Mouse (Mus musculus) MEL (cell line): ENCODE results near the gene Homer2. TPM values are rescaled to one million over a fixed set of nuclear protein-coding genes. Genes with fewer than 3 reads are reported as not detected.

Source experiments
- DNase-seq: peaks from one replicate; pipeline ENCODE4 v3.0.0; 2011; ENCODE audit warnings: low read depth, low spot score
- H3K27ac ChIP-seq: 2 replicates; pipeline ENCODE4 v1.5.1; 2012; ENCODE audit warnings: low read depth, mild to moderate bottlenecking, control low read depth, low read length, moderate library complexity; ENCODE audit not compliant: control insufficient read depth
- H3K27me3 ChIP-seq, 2 experiments: fragments of 150-350 bp in 1 of 2; sonication (generic) in 1 of 2; 2 replicates each; pipeline ENCODE4 v1.6.1; 2012; ENCODE audit warnings: low read length in 2 of 2, mild to moderate bottlenecking in 2 of 2, improper control_type of control experiment in 1 of 2, moderate library complexity in 1 of 2; ENCODE audit not compliant: insufficient read depth in 2 of 2, control insufficient read depth in 1 of 2
- H3K36me3 ChIP-seq, 2 experiments: 2 replicates each; pipeline ENCODE4 v1.6.1; 2012 to 2014; ENCODE audit warnings: low read length in 2 of 2, improper control_type of control experiment in 1 of 2, inconsistent platforms in 1 of 2, mild to moderate bottlenecking in 1 of 2; ENCODE audit not compliant: insufficient read depth in 2 of 2, control insufficient read depth in 1 of 2
- H3K4me1 ChIP-seq, 2 experiments: fragments of 150-350 bp in 1 of 2; sonication (generic) in 1 of 2; 2 replicates each; pipeline ENCODE4 v1.6.1; 2012; ENCODE audit warnings: low read length in 2 of 2, improper control_type of control experiment in 1 of 2, mild to moderate bottlenecking in 1 of 2; ENCODE audit not compliant: insufficient read depth in 2 of 2, control insufficient read depth in 1 of 2
- H3K4me3 ChIP-seq, 2 experiments: fragments of 150-350 bp in 1 of 2; sonication (generic) in 1 of 2; 2 replicates each; pipeline ENCODE4 v1.5.1; 2012; ENCODE audit warnings: low read depth in 2 of 2, low read length in 2 of 2, mild to moderate bottlenecking in 2 of 2, moderate library complexity in 2 of 2, control low read depth in 1 of 2, improper control_type of control experiment in 1 of 2; ENCODE audit not compliant: control insufficient read depth in 1 of 2, insufficient read depth in 1 of 2
- H3K79me2 ChIP-seq: 2 replicates; pipeline ENCODE4 v1.6.1; 2012; ENCODE audit warnings: mild to moderate bottlenecking, low read length, moderate library complexity; ENCODE audit not compliant: control insufficient read depth, poor library complexity, insufficient read depth
- H3K9ac ChIP-seq: 2 replicates; pipeline ENCODE4 v1.6.1; 2012; ENCODE audit warnings: low read depth, mild to moderate bottlenecking, control low read depth, low read length, moderate library complexity; ENCODE audit not compliant: control insufficient read depth, poor library complexity, severe bottlenecking
- H3K9me3 ChIP-seq: fragments of 150-350 bp; sonication (generic); replicated peaks from 2 replicates; pipeline ENCODE4 v1.6.1; 2012; ENCODE audit warnings: mild to moderate bottlenecking, low read length, improper control_type of control experiment, moderate library complexity; ENCODE audit not compliant: insufficient read depth
- BHLHE40 ChIP-seq: IDR thresholded peaks from 2 replicates; pipeline ENCODE4 v1.6.1; 2012; ENCODE audit warnings: low read depth, mild to moderate bottlenecking, inconsistent platforms, low read length, improper control_type of control experiment, borderline replicate concordance
- CHD1 ChIP-seq: IDR thresholded peaks from 2 replicates; pipeline ENCODE4 v1.6.1; 2012; ENCODE audit warnings: low read depth, mild to moderate bottlenecking, inconsistent platforms, low read length, improper control_type of control experiment
- E2F4 ChIP-seq: IDR thresholded peaks from 2 replicates; pipeline ENCODE4 v1.6.1; 2011; ENCODE audit warnings: low read depth, low read length, improper control_type of control experiment, borderline replicate concordance
- GABPA ChIP-seq: IDR thresholded peaks from 2 replicates; pipeline ENCODE4 v1.6.1; 2012; ENCODE audit warnings: low read depth, mild to moderate bottlenecking, inconsistent platforms, low read length, improper control_type of control experiment, moderate library complexity
- GATA1 ChIP-seq: IDR thresholded peaks from 2 replicates; pipeline ENCODE4 v1.6.1; 2011; ENCODE audit warnings: low read depth, low read length, improper control_type of control experiment
- KAT2A ChIP-seq: conservative IDR thresholded peaks from 2 replicates; pipeline ENCODE4 v1.6.1; 2012; ENCODE audit warnings: low read depth, low read length, improper control_type of control experiment, inconsistent platforms
- MAFK ChIP-seq: IDR thresholded peaks from 2 replicates; pipeline ENCODE4 v1.6.1; 2011; ENCODE audit warnings: low read depth, mild to moderate bottlenecking, low read length, improper control_type of control experiment, borderline replicate concordance
- MAZ ChIP-seq: IDR thresholded peaks from 2 replicates; pipeline ENCODE4 v1.6.1; 2012; ENCODE audit warnings: low read depth, mild to moderate bottlenecking, inconsistent platforms, low read length, improper control_type of control experiment
- MXI1 ChIP-seq: IDR thresholded peaks from 2 replicates; pipeline ENCODE4 v1.6.1; 2011; ENCODE audit warnings: mild to moderate bottlenecking, low read depth, low read length, improper control_type of control experiment
- MYB ChIP-seq: IDR thresholded peaks from 2 replicates; pipeline ENCODE4 v1.6.1; 2011; ENCODE audit warnings: mild to moderate bottlenecking, low read depth, low read length, improper control_type of control experiment
- MYC ChIP-seq: IDR thresholded peaks from 2 replicates; pipeline ENCODE4 v1.6.1; 2011; ENCODE audit warnings: low read depth, mild to moderate bottlenecking, low read length, improper control_type of control experiment, moderate library complexity
- NELFE ChIP-seq: IDR thresholded peaks from 2 replicates; pipeline ENCODE4 v1.6.1; 2011; ENCODE audit warnings: low read depth, low read length, improper control_type of control experiment
- NRF1 ChIP-seq: IDR thresholded peaks from 2 replicates; pipeline ENCODE4 v1.6.1; 2014; ENCODE audit warnings: low read depth, mild to moderate bottlenecking, inconsistent platforms, low read length, improper control_type of control experiment, moderate library complexity; ENCODE audit not compliant: poor library complexity, insufficient read depth, severe bottlenecking
- POLR2AphosphoS2 ChIP-seq: IDR thresholded peaks from 2 replicates; pipeline ENCODE4 v1.6.1; 2011; ENCODE audit warnings: low read length, improper control_type of control experiment
- POLR2AphosphoS5 ChIP-seq: IDR thresholded peaks from 2 replicates; pipeline ENCODE4 v1.6.1; 2012; ENCODE audit warnings: low read depth, borderline replicate concordance, mild to moderate bottlenecking, inconsistent platforms, low read length, moderate library complexity, mixed read lengths
- TAL1 ChIP-seq: IDR thresholded peaks from 2 replicates; pipeline ENCODE4 v1.6.1; 2012; ENCODE audit warnings: mild to moderate bottlenecking, inconsistent platforms, low read length, moderate library complexity, mixed read lengths
- TBP ChIP-seq: IDR thresholded peaks from 2 replicates; pipeline ENCODE4 v1.8.0; 2011; ENCODE audit warnings: low read depth, low read length, improper control_type of control experiment
- UBTF ChIP-seq: IDR thresholded peaks from 2 replicates; pipeline ENCODE4 v1.6.1; 2012; ENCODE audit warnings: low read depth, mild to moderate bottlenecking, inconsistent platforms, low read length, improper control_type of control experiment, moderate library complexity, borderline replicate concordance; ENCODE audit not compliant: insufficient read depth
- USF1 ChIP-seq: IDR thresholded peaks from 2 replicates; pipeline ENCODE4 v1.6.1; 2014; ENCODE audit warnings: low read depth, mild to moderate bottlenecking, inconsistent platforms, low read length, improper control_type of control experiment, moderate library complexity
- ZC3H11A ChIP-seq: IDR thresholded peaks from 2 replicates; pipeline ENCODE4 v1.6.1; 2012; ENCODE audit warnings: low read depth, mild to moderate bottlenecking, inconsistent platforms, low read length, improper control_type of control experiment
- ZKSCAN1 ChIP-seq: IDR thresholded peaks from 2 replicates; pipeline ENCODE4 v1.6.1; 2012; ENCODE audit warnings: low read depth, mild to moderate bottlenecking, inconsistent platforms, low read length, improper control_type of control experiment, moderate library complexity
- ZMIZ1 ChIP-seq: IDR thresholded peaks from 2 replicates; pipeline ENCODE4 v1.6.1; 2012; ENCODE audit warnings: low read depth, mild to moderate bottlenecking, inconsistent platforms, low read length, improper control_type of control experiment, moderate library complexity
- polyA plus RNA-seq, 2 experiments: library from polyadenylated mRNA; stranded (reverse) in 1 of 2; unstranded in 1 of 2; fragments of >175 nt in 1 of 2; fragments of >200 nt in 1 of 2; gene quantifications; 2 replicates each; pipeline versions ENCODE4 v1.2.1 to v1.2.4; 2012; ENCODE audit warnings: low replicate concordance in 2 of 2, low read depth in 1 of 2; ENCODE audit not compliant: insufficient read length in 2 of 2, insufficient read depth in 1 of 2, missing spikeins in 1 of 2
- total RNA-seq: library from RNA; depleted of rRNA; stranded (reverse); fragments of 300-350 nt; gene quantifications from 2 replicates; pipeline ENCODE4 v1.2.3, GENCODE M21; 2012

The Homer2 gene
- total and polyA plus RNA-seq, 3 experiments: 18.4 to 39.0 TPM; not detected in 1

DNA sequence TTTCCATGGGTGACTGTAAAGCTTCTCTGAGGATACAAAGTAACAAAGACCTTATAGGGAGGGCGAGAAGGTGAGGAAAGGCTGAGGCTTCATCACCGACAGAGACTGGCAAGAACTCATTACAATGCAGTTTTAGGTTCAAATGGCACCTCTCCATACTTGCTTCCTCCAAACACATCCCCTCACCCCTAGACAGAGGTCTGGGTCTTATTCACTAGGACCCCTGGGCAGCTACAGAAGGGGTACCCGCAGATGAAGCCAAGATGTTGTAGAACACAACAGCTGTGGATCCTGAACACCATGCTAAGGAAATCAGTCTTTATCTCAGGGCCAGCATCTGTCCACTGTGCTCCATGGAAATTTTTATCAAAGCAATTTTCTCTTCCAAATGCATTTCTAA, 50.3 kb downstream of the Homer2 start:
- no peaks in the 10 kb centered on the region for H3K27me3 ChIP-seq
- H3K4me3 ChIP-seq: no peak overlapping the region
- no peaks in the 10 kb centered on the region for H3K4me1 ChIP-seq
- H3K27ac ChIP-seq: no peak overlapping the region
- TF ChIP-seq POLR2AphosphoS2: no peak
- TF ChIP-seq POLR2AphosphoS5: no peak
- TF ChIP-seq KAT2A: no peak
- TF ChIP-seq ZKSCAN1: no peak
- TF ChIP-seq MYB: no peak
- no peak for TF ChIP-seq MAZ
- TF ChIP-seq ZMIZ1: no peak
- TF ChIP-seq NELFE: no peak
- no peak for TF ChIP-seq USF1
- H3K79me2 ChIP-seq: no peaks in the 10 kb centered on the region; the same call in 1 of the 2 replicates
- no peaks in the 10 kb centered on the region for H3K36me3 ChIP-seq
- DNase-seq: no peak
- no peak overlapping the region for H3K9ac ChIP-seq
- no peaks in the 10 kb centered on the region for H3K9me3 ChIP-seq

- no peak for TF ChIP-seq MAZ
- TF ChIP-seq TAL1: no peak
- no peak for TF ChIP-seq ZKSCAN1
- TF ChIP-seq MAFK: no peak
- no peak for TF ChIP-seq ZC3H11A
- TF ChIP-seq GATA1: no peak
Observed at GRCm38 (mm10) chr7:81656635-81657034, 50.7 kb downstream of the Homer2 start.

DNA sequence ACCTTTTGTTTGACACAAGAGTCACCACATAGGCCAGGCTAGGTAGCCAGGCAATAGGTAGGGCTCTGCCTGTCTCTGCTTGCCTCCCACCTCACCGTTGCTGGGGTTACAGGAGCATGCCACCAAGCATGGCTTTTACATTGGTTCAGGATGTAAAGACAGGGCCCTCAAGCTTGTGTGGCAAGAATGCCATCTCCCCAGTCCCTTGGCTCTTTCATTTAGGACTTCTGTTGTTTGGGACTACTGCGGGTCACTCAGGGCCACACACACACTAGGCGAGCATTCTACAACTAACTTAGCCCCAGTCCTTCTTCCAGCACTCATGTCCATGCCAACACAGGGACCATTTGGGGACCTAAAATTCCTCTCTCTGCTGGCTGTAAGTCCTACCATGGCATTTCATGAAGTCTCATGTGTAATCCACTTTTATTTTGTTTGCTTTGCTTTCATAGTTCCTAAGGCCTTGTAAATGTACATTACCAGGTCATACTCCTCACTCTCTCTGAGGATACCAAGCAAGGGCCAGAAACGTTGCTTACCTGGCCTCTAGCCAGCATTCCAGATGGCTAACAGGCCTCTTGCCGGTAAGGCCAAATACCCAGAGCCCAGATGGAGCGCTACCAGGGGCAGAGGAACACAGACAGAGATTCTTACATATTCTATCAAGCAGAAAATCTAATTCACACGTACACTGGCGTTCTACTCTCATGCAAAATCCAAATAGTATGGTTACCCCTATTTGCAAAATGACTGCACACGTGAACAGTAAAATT, 52.2 kb downstream of the Homer2 start:
- Histone ChIP-seq H3K4me3 (no peak overlapping the region), H3K9me3 (no peaks in the 10 kb centered on the region), H3K9ac (no peak overlapping the region), H3K27ac (no peak overlapping the region), H3K27me3 (no peaks in the 10 kb centered on the region), H3K36me3 (no peaks in the 10 kb centered on the region), H3K79me2 (no peaks in the 10 kb centered on the region; the same call in 1 of the 2 replicates), H3K4me1 (no peaks in the 10 kb centered on the region)
- DNase-seq: no peak
- TF ChIP-seq MAFK: no peak
- no peak for TF ChIP-seq POLR2AphosphoS5
- TF ChIP-seq MXI1: no peak
- no peak for TF ChIP-seq BHLHE40
- TF ChIP-seq E2F4: no peak
- TF ChIP-seq USF1: no peak
- no peak for TF ChIP-seq GATA1
- no peak for TF ChIP-seq TBP
- no peak for TF ChIP-seq MAZ
- TF ChIP-seq GABPA: no peak
- no peak for TF ChIP-seq NRF1
- TF ChIP-seq MYC: no peak
- no peak for TF ChIP-seq UBTF
- TF ChIP-seq CHD1: no peak
- no peak for TF ChIP-seq ZC3H11A
- TF ChIP-seq, all 39 proteins: peak for 0

More at GRCm38 (mm10) chr7:81656635-81657034, 50.7 kb downstream of the Homer2 start:
- Histone ChIP-seq H3K36me3 (no peaks in the 10 kb centered on the region), H3K4me3 (no peak overlapping the region), H3K79me2 (no peaks in the 10 kb centered on the region; the same call in 1 of the 2 replicates), H3K27me3 (no peaks in the 10 kb centered on the region), H3K9ac (no peak overlapping the region), H3K27ac (no peak overlapping the region), H3K4me1 (no peaks in the 10 kb centered on the region), H3K9me3 (no peaks in the 10 kb centered on the region)
- DNase-seq: no peak
